Mouse (Mus musculus): ENCODE results near the gene Krt39. TPM values are rescaled to one million over a fixed set of nuclear protein-coding genes. Genes with fewer than 3 reads are reported as not detected.

Krt39 gene
- total and polyA plus RNA-seq, 3 experiments = not detected

- TF ChIP-seq MAZ (IDR thresholded peaks at IDR 0.05; ENCODE audit: low read depth, low read length) (no peak), CHD2 (IDR thresholded peaks at IDR 0.05; ENCODE audit: low read length) (no peak)
- H3K9me3 ChIP-seq (replicated peaks; ENCODE audit: insufficient read depth, low read length) = no peaks in the 10 kb centered on the region
Observed at GRCm38 (mm10) chr11:99489233-99489632, 31.9 kb downstream of the Krt39 start.

GRCm38 (mm10) chr11:99474981-99475380, 46.2 kb downstream of the Krt39 start:
- H3K36me3 ChIP-seq (ENCODE audit: control insufficient read depth in 1 of 2, insufficient read depth in 2 of 2, low read length in 2 of 2) = no peaks in the 10 kb centered on the region
- DNase-seq (ENCODE audit: low read depth, low spot score) = no peak
- H3K4me1 ChIP-seq (ENCODE audit: control insufficient read depth in 1 of 2, insufficient read depth in 2 of 2, low read length in 2 of 2) = no peaks in the 10 kb centered on the region
- H3K79me2 ChIP-seq (ENCODE audit: control insufficient read depth, insufficient read depth, low read length, poor library complexity) = no peaks in the 10 kb centered on the region
- H3K9me3 ChIP-seq (replicated peaks; ENCODE audit: insufficient read depth, low read length) = no peaks in the 10 kb centered on the region
- no peak overlapping the region for H3K27ac ChIP-seq (ENCODE audit: control insufficient read depth, low read depth, low read length)
- TF ChIP-seq RAD21 (IDR thresholded peaks at IDR 0.05; ENCODE audit: low read depth, low read length) (no peak), ETS1 (IDR thresholded peaks at IDR 0.05; ENCODE audit: low read depth, low read length) (no peak), MAZ (IDR thresholded peaks at IDR 0.05; ENCODE audit: low read depth, low read length) (no peak), MYC (IDR thresholded peaks at IDR 0.05; ENCODE audit: low read depth, low read length) (no peak), RCOR1 (IDR thresholded peaks at IDR 0.05; ENCODE audit: low read depth, low read length) (no peak), MAX (IDR thresholded peaks at IDR 0.05; ENCODE audit: low read length) (no peak), E2F4 (IDR thresholded peaks at IDR 0.05; ENCODE audit: borderline replicate concordance, low read depth, low read length) (no peak), UBTF (IDR thresholded peaks at IDR 0.05; ENCODE audit: borderline replicate concordance, insufficient read depth, low read depth, low read length) (no peak), POLR2AphosphoS2 (IDR thresholded peaks at IDR 0.05; ENCODE audit: low read length) (no peak), POLR2A (IDR thresholded peaks at IDR 0.05; ENCODE audit: control insufficient read depth in 1 of 2, insufficient read depth in 1 of 2, low read depth in 1 of 2, low read length in 2 of 2, poor library complexity in 1 of 2) (no peak), MAFK (IDR thresholded peaks at IDR 0.05; ENCODE audit: borderline replicate concordance, low read depth, low read length) (no peak), BHLHE40 (IDR thresholded peaks at IDR 0.05; ENCODE audit: borderline replicate concordance, low read depth, low read length) (no peak), HCFC1 (IDR thresholded peaks at IDR 0.05; ENCODE audit: low read depth, low read length) (no peak), CHD1 (IDR thresholded peaks at IDR 0.05; ENCODE audit: low read depth, low read length) (no peak)
- H3K9ac ChIP-seq (ENCODE audit: control insufficient read depth, low read depth, low read length, poor library complexity, severe bottlenecking) = no peak overlapping the region
- no peaks in the 10 kb centered on the region for H3K27me3 ChIP-seq (ENCODE audit: control insufficient read depth in 1 of 2, insufficient read depth in 2 of 2, low read length in 2 of 2)
- no peak overlapping the region for H3K4me3 ChIP-seq (ENCODE audit: control insufficient read depth in 1 of 2, insufficient read depth in 1 of 2, low read depth in 2 of 2, low read length in 2 of 2)

More at GRCm38 (mm10) chr11:99489233-99489632, 31.9 kb downstream of the Krt39 start:
- Histone ChIP-seq H3K27ac (ENCODE audit: control insufficient read depth, low read depth, low read length) (no peak overlapping the region), H3K36me3 (ENCODE audit: control insufficient read depth in 1 of 2, insufficient read depth in 2 of 2, low read length in 2 of 2) (no peaks in the 10 kb centered on the region), H3K27me3 (ENCODE audit: control insufficient read depth in 1 of 2, insufficient read depth in 2 of 2, low read length in 2 of 2) (no peaks in the 10 kb centered on the region), H3K79me2 (ENCODE audit: control insufficient read depth, insufficient read depth, low read length, poor library complexity) (no peaks in the 10 kb centered on the region), H3K4me1 (ENCODE audit: control insufficient read depth in 1 of 2, insufficient read depth in 2 of 2, low read length in 2 of 2) (no peaks in the 10 kb centered on the region), H3K4me3 (ENCODE audit: control insufficient read depth in 1 of 2, insufficient read depth in 1 of 2, low read depth in 2 of 2, low read length in 2 of 2) (no peak overlapping the region), H3K9ac (ENCODE audit: control insufficient read depth, low read depth, low read length, poor library complexity, severe bottlenecking) (no peak overlapping the region)
- DNase-seq (ENCODE audit: low read depth, low spot score) = no peak

GRCm38 (mm10) chr11:99473433-99473832, 47.7 kb downstream of the Krt39 start:
- no peak for DNase-seq (ENCODE audit: low read depth, low spot score)
- TF ChIP-seq ZMIZ1 (IDR thresholded peaks at IDR 0.05; ENCODE audit: low read depth, low read length) = no peak
- no peak for TF ChIP-seq RCOR1 (IDR thresholded peaks at IDR 0.05; ENCODE audit: low read depth, low read length)
- TF ChIP-seq ELF1 (IDR thresholded peaks at IDR 0.05; ENCODE audit: low read depth, low read length) = no peak
- no peak for TF ChIP-seq RAD21 (IDR thresholded peaks at IDR 0.05; ENCODE audit: low read depth, low read length)
- no peak for TF ChIP-seq MAX (IDR thresholded peaks at IDR 0.05; ENCODE audit: low read length)
- TF ChIP-seq GATA1 (IDR thresholded peaks at IDR 0.05; ENCODE audit: low read depth, low read length) = no peak
- TF ChIP-seq ETS1 (IDR thresholded peaks at IDR 0.05; ENCODE audit: low read depth, low read length) = no peak
- TF ChIP-seq ZNF384 (IDR thresholded peaks at IDR 0.05; ENCODE audit: low read depth, low read length) = no peak

More at GRCm38 (mm10) chr11:99473433-99473832, 47.7 kb downstream of the Krt39 start:
- Histone ChIP-seq H3K27me3 (ENCODE audit: control insufficient read depth in 1 of 2, insufficient read depth in 2 of 2, low read length in 2 of 2) (no peaks in the 10 kb centered on the region), H3K9ac (ENCODE audit: control insufficient read depth, low read depth, low read length, poor library complexity, severe bottlenecking) (no peak overlapping the region), H3K27ac (ENCODE audit: control insufficient read depth, low read depth, low read length) (no peak overlapping the region), H3K9me3 (replicated peaks; ENCODE audit: insufficient read depth, low read length) (no peaks in the 10 kb centered on the region), H3K79me2 (ENCODE audit: control insufficient read depth, insufficient read depth, low read length, poor library complexity) (no peaks in the 10 kb centered on the region), H3K36me3 (ENCODE audit: control insufficient read depth in 1 of 2, insufficient read depth in 2 of 2, low read length in 2 of 2) (no peaks in the 10 kb centered on the region), H3K4me1 (ENCODE audit: control insufficient read depth in 1 of 2, insufficient read depth in 2 of 2, low read length in 2 of 2) (no peaks in the 10 kb centered on the region), H3K4me3 (ENCODE audit: control insufficient read depth in 1 of 2, insufficient read depth in 1 of 2, low read depth in 2 of 2, low read length in 2 of 2) (no peak overlapping the region)
